Mouse (Mus musculus) liver, embryonic 16.5 days (tissue): Measurements from ENCODE around the gene Fam124a. TPM values are rescaled to one million over a fixed set of nuclear protein-coding genes. Genes with fewer than 3 reads are reported as not detected.

Experiments used
- polyA plus RNA-seq: library from polyadenylated mRNA; unstranded; fragments of >200 nt; fragmentation: Nextera tagmentation; extraction: Ambion mirVana; gene quantifications from 2 replicates; pipeline ENCODE4 v1.2.1, GENCODE M21; 2015

Gene Fam124a
- polyA plus RNA-seq, 1 experiment from 2014 or later = 2.1 TPM

Other genes starting within 250 kb of the Fam124a start
- not detected in 2 replicates for gene Gucy1b2, start 99.4 kb upstream of the Fam124a start, polyA plus RNA-seq
- gene Gm4131, start 11.2 kb downstream of the Fam124a start, polyA plus RNA-seq = not detected in 2 replicates
- not detected in 2 replicates for gene Serpine3, start 107.9 kb downstream of the Fam124a start, polyA plus RNA-seq
- 10.6 and 11.9 TPM in 2 replicates for gene Ints6, start 205.4 kb downstream of the Fam124a start, polyA plus RNA-seq